Mouse (Mus musculus) C3H10T1/2 (cell line): ENCODE measurements around the gene Majin. TPM values are rescaled to one million over a fixed set of nuclear protein-coding genes. Genes with fewer than 3 reads are reported as not detected.

ENCODE experiments used
- polyA plus RNA-seq, 2 experiments: library from polyadenylated mRNA; unstranded; fragments of >200 nt; fragmentation: generic; extraction: Trizol; gene quantifications; one replicate each; pipeline ENCODE4 v1.2.1; 2012; ENCODE audit warnings: missing spikeins in 2 of 2

The Majin gene
- polyA plus RNA-seq: not detected

GRCm38 (mm10) chr19:6184131-6184530 lies at the start of gene Majin:
TSS of gene Majin (plus strand) at chr19:6184388.

GRCm38 (mm10) chr19:6140678-6141393 lies 43.4 kb upstream of the Majin start, which contains the start of gene Batf2:
TSS of gene Batf2 (plus strand) at chr19:6140983.

GRCm38 (mm10) chr19:6141394-6141749 lies 42.8 kb upstream of the Majin start, which contains the start of gene Arl2:
TSS of gene Arl2 (minus strand) at chr19:6141548.

GRCm38 (mm10) chr19:6226135-6226534 lies 41.9 kb downstream of the Majin start, which contains the start of gene Gpha2:
TSS of gene Gpha2 (plus strand) at chr19:6226380.

GRCm38 (mm10) chr19:6235084-6236052 lies 51.2 kb downstream of the Majin start, which contains the start of gene Ppp2r5b:
TSS of gene Ppp2r5b (minus strand) at chr19:6235872.

GRCm38 (mm10) chr19:6241274-6242107 lies 57.3 kb downstream of the Majin start, which contains the start of gene Atg2a:
TSS of gene Atg2a (plus strand) at chr19:6241668.

Other genes with a start within 250 kb of the Majin start
- 10 to 100 TPM; 33.2 to 41.9 TPM for gene Pola2, start 220.2 kb upstream of the Majin start, polyA plus RNA-seq
- gene Slc22a20, start 198.2 kb upstream of the Majin start, polyA plus RNA-seq: under 1 TPM in 1 of 2 experiments, not detected in 1; 0.05 TPM
- gene Capn1, start 168.5 kb upstream of the Majin start, polyA plus RNA-seq: 100 to 1,000 TPM in 1 of 2 experiments, 10 to 100 TPM in 1; 54.3 to 106 TPM
- gene Syvn1, start 137.8 kb upstream of the Majin start, polyA plus RNA-seq: 10 to 100 TPM in 1 of 2 experiments, 1 to 10 TPM in 1; 8.1 to 37.0 TPM
- 10 to 100 TPM; 53.0 to 53.6 TPM for gene Mrpl49, start 126.6 kb upstream of the Majin start, polyA plus RNA-seq
- 1,000 to 10,000 TPM; 3,123 to 6,609 TPM for gene Fau, start 126.5 kb upstream of the Majin start, polyA plus RNA-seq
- 10 to 100 TPM; 47.8 to 81.5 TPM for gene Znhit2, start 123.2 kb upstream of the Majin start, polyA plus RNA-seq
- gene Tm7sf2, start 116.0 kb upstream of the Majin start, polyA plus RNA-seq: 10 to 100 TPM; 13.4 to 34.1 TPM
- 10 to 100 TPM; 86.8 to 98.3 TPM for gene Vps51, start 107.2 kb upstream of the Majin start, polyA plus RNA-seq
- gene Tmem262, start 104.4 kb upstream of the Majin start, polyA plus RNA-seq: not detected
- gene Gm28374, start 102.1 kb upstream of the Majin start, polyA plus RNA-seq: 1 to 10 TPM in 1 of 2 experiments, under 1 TPM in 1; 0.12 to 1.5 TPM
- 100 to 1,000 TPM in 1 of 2 experiments, 10 to 100 TPM in 1; 97.2 to 129 TPM for gene Zfpl1, start 99.4 kb upstream of the Majin start, polyA plus RNA-seq
- 10 to 100 TPM; 22.1 to 36.7 TPM for gene Cdca5, start 99.4 kb upstream of the Majin start, polyA plus RNA-seq
- under 1 TPM; 0.25 to 0.46 TPM for gene AC131692.1, start 90.0 kb upstream of the Majin start, polyA plus RNA-seq
- under 1 TPM; 0.07 to 0.28 TPM for gene Naaladl1, start 78.6 kb upstream of the Majin start, polyA plus RNA-seq
- 10 to 100 TPM; 28.4 to 46.8 TPM for gene Sac3d1, start 65.7 kb upstream of the Majin start, polyA plus RNA-seq
- 10 to 100 TPM; 17.1 to 34.0 TPM for gene Snx15, start 56.1 kb upstream of the Majin start, polyA plus RNA-seq
- under 1 TPM in 1 of 2 experiments, not detected in 1; 0.14 TPM for gene Batf2, start 43.4 kb upstream of the Majin start, polyA plus RNA-seq
- gene Arl2, start 42.8 kb upstream of the Majin start, polyA plus RNA-seq: 100 to 1,000 TPM; 112 to 164 TPM
- 1 to 10 TPM in 1 of 2 experiments, under 1 TPM in 1; 0.33 to 3.6 TPM for gene Gpha2, start 42.0 kb downstream of the Majin start, polyA plus RNA-seq
- 10 to 100 TPM; 11.0 to 23.1 TPM for gene Ppp2r5b, start 51.5 kb downstream of the Majin start, polyA plus RNA-seq
- 10 to 100 TPM; 10.8 to 22.6 TPM for gene Atg2a, start 57.3 kb downstream of the Majin start, polyA plus RNA-seq
- gene Ehd1, start 92.3 kb downstream of the Majin start, polyA plus RNA-seq: 100 to 1,000 TPM; 138 to 139 TPM
- under 1 TPM; 0.04 to 0.26 TPM for gene Cdc42bpg, start 122.1 kb downstream of the Majin start, polyA plus RNA-seq
- gene Men1, start 150.6 kb downstream of the Majin start, polyA plus RNA-seq: 10 to 100 TPM; 39.2 to 60.2 TPM
- 10 to 100 TPM in 1 of 2 experiments, 1 to 10 TPM in 1; 3.1 to 11.6 TPM for gene Map4k2, start 156.7 kb downstream of the Majin start, polyA plus RNA-seq
- 100 to 1,000 TPM in 1 of 2 experiments, 10 to 100 TPM in 1; 75.7 to 128 TPM for gene Sf1, start 179.3 kb downstream of the Majin start, polyA plus RNA-seq
- 1 to 10 TPM in 1 of 2 experiments, under 1 TPM in 1; 0.06 to 3.8 TPM for gene Pygm, start 200.0 kb downstream of the Majin start, polyA plus RNA-seq
- gene Rasgrp2, start 215.0 kb downstream of the Majin start, polyA plus RNA-seq: 1 to 10 TPM in 1 of 2 experiments, under 1 TPM in 1; 0.01 to 2.2 TPM
- under 1 TPM; 0.51 to 0.53 TPM for gene Nrxn2, start 234.3 kb downstream of the Majin start, polyA plus RNA-seq